Comparison of ENCODE assay signal across 8 mouse cellular contexts in genomic region chr3:89961436-89961835, GRCm38 (mm10). TPM values are rescaled to one million over a fixed set of nuclear protein-coding genes. Genes with fewer than 3 reads are reported as not detected.
DNase-seq lines count a peak whose midpoint lies in the region; ATAC-seq and TF ChIP-seq lines count a peak whose summit lies in the region.

No protein-coding gene starts in this region.

- H3K4me1 ChIP-seq in embryonic facial prominence, embryonic 10.5 days: peaks cover 59% of the 10 kb centered on the region
- peaks cover 30% of the 10 kb centered on the region for H3K4me1 ChIP-seq in hindbrain, postnatal 0 days (ENCODE audit: insufficient read depth, low read length)

- no peak for ATAC-seq in hindbrain, postnatal 0 days
- ATAC-seq in erythroid progenitor cell, adult 5-6 weeks (replicated peaks; ENCODE audit: low FRiP score, poor library complexity, severe bottlenecking): no peak

- DNase-seq in kidney, postnatal 14 days: peak; percentile 27
- no peak for DNase-seq in kidney, postnatal 4 days
- DNase-seq in embryonic facial prominence, embryonic 10.5 days (ENCODE audit: low spot score): no peak
- no peak for DNase-seq in hindbrain, postnatal 0 days (ENCODE audit: low spot score)
- peak; percentile 42 for DNase-seq in naive thymus-derived CD4-positive, alpha-beta T cell, adult 2 months (ENCODE audit: low read depth)
- DNase-seq in right cerebral cortex, postnatal 10 days (ENCODE audit: low spot score in 2 of 2): no peak
- DNase-seq in cerebellum, adult 11 months: no peak

- H3K36me3 ChIP-seq in embryonic facial prominence, embryonic 10.5 days (replicated peaks): peaks cover 52% of the 10 kb centered on the region
- peaks cover 20% of the 10 kb centered on the region for H3K36me3 ChIP-seq in hindbrain, postnatal 0 days (ENCODE audit: insufficient read depth, low read length)

- H3K4me3 ChIP-seq in embryonic facial prominence, embryonic 10.5 days: peak overlapping the region; percentile 98
- no peak overlapping the region for H3K4me3 ChIP-seq in hindbrain, postnatal 0 days (ENCODE audit: low read length)

- H3K27me3 ChIP-seq in embryonic facial prominence, embryonic 10.5 days (replicated peaks; ENCODE audit: low read depth, poor library complexity, severe bottlenecking): no peaks in the 10 kb centered on the region
- H3K27me3 ChIP-seq in hindbrain, postnatal 0 days (ENCODE audit: insufficient read depth, low read length): no peaks in the 10 kb centered on the region

- H3K9me3 ChIP-seq in embryonic facial prominence, embryonic 10.5 days: no peaks in the 10 kb centered on the region
- H3K9me3 ChIP-seq in hindbrain, postnatal 0 days (ENCODE audit: low read length): no peaks in the 10 kb centered on the region

- no peak for TF ChIP-seq CTCF in hindbrain, postnatal 0 days (IDR thresholded peaks at IDR 0.05; ENCODE audit: low read depth)

- peak overlapping the region; percentile 73 for H3K4me2 ChIP-seq in hindbrain, postnatal 0 days (ENCODE audit: low read depth, low read length)

- H3K27ac ChIP-seq in embryonic facial prominence, embryonic 10.5 days (replicated peaks): peak overlapping the region; percentile 95; the same call in 1 of the 2 replicates
- no peak overlapping the region for H3K27ac ChIP-seq in hindbrain, postnatal 0 days

- 61% methylated on average over 4 of the region's 4 CpGs for WGBS in embryonic facial prominence, embryonic 10.5 days
- WGBS in hindbrain, postnatal 0 days: 35% methylated on average over 4 of the region's 4 CpGs

- H3K9ac ChIP-seq in hindbrain, postnatal 0 days (replicated peaks; ENCODE audit: low read length): peak overlapping the region; percentile 93; the same call in 1 of the 2 replicates

RNA-seq across cellular contexts. Expression of gene Atp8b2, which starts 1.9 kb away (rescaled TPM):
- 12.6 and 13.3 TPM in 2 replicates for polyA plus RNA-seq in embryonic facial prominence, embryonic 10.5 days (2016; fragmentation: Nextera tagmentation; extraction: Ambion mirVana)
- total RNA-seq in hindbrain, postnatal 0 days (2014; rRNA removed): 63.0 and 83.5 TPM in 2 replicates
- polyA plus RNA-seq in hindbrain, postnatal 0 days (2015; fragmentation: Nextera tagmentation; extraction: Ambion mirVana): 9.8 and 10.9 TPM in 2 replicates
- total RNA-seq in erythroid progenitor cell, adult 5-6 weeks (2015; ENCODE audit: low replicate concordance): 1.8 TPM in 1 of 2 replicates, not detected in the other
- total RNA-seq in erythroid progenitor cell, adult 5-6 weeks (2017; ENCODE audit: low replicate concordance): 1.2 and 2.1 TPM in 2 replicates

RNA-seq across cellular contexts. Expression of gene Hax1, which starts 37.1 kb away (rescaled TPM):
- polyA plus RNA-seq in embryonic facial prominence, embryonic 10.5 days (2016; fragmentation: Nextera tagmentation; extraction: Ambion mirVana): 200 and 206 TPM in 2 replicates
- 41.6 and 43.7 TPM in 2 replicates for total RNA-seq in hindbrain, postnatal 0 days (2014; rRNA removed)
- 74.1 and 81.6 TPM in 2 replicates for polyA plus RNA-seq in hindbrain, postnatal 0 days (2015; fragmentation: Nextera tagmentation; extraction: Ambion mirVana)
- 55.5 and 71.3 TPM in 2 replicates for total RNA-seq in erythroid progenitor cell, adult 5-6 weeks (2015; ENCODE audit: low replicate concordance)
- 41.2 and 68.0 TPM in 2 replicates for total RNA-seq in erythroid progenitor cell, adult 5-6 weeks (2017; ENCODE audit: low replicate concordance)

RNA-seq across cellular contexts. Expression of gene Il6ra, which starts 48.4 kb away (rescaled TPM):
- polyA plus RNA-seq in embryonic facial prominence, embryonic 10.5 days (2016; fragmentation: Nextera tagmentation; extraction: Ambion mirVana): 0.41 and 0.61 TPM in 2 replicates
- total RNA-seq in hindbrain, postnatal 0 days (2014; rRNA removed): 0.68 and 1.8 TPM in 2 replicates
- 2.1 and 2.4 TPM in 2 replicates for polyA plus RNA-seq in hindbrain, postnatal 0 days (2015; fragmentation: Nextera tagmentation; extraction: Ambion mirVana)
- 5.8 and 10.5 TPM in 2 replicates for total RNA-seq in erythroid progenitor cell, adult 5-6 weeks (2015; ENCODE audit: low replicate concordance)
- 0.90 and 2.3 TPM in 2 replicates for total RNA-seq in erythroid progenitor cell, adult 5-6 weeks (2017; ENCODE audit: low replicate concordance)

Comparison
In these comparisons a context has a peak if more than half of its experiments do, and no peak if none do; other contexts are left out.
1. DNase-seq: peak in kidney, postnatal 14 days (single experiment) and naive thymus-derived CD4-positive, alpha-beta T cell, adult 2 months (single experiment); none in kidney, postnatal 4 days (0 of 2), embryonic facial prominence, embryonic 10.5 days (single experiment), hindbrain, postnatal 0 days (single experiment), right cerebral cortex, postnatal 10 days (0 of 2) and cerebellum, adult 11 months (single experiment).
2. RNA of gene Atp8b2, which starts 1.9 kb away (total RNA-seq): 63.0 to 83.5 TPM in hindbrain, postnatal 0 days; 1.2 to 2.1 TPM in erythroid progenitor cell, adult 5-6 weeks; every median in the first group is over 10 times any median in the second.